Mouse (Mus musculus): ENCODE measurements around the gene Tmppe. TPM values are rescaled to one million over a fixed set of nuclear protein-coding genes. Genes with fewer than 3 reads are reported as not detected.
"Not testable (repeated sequence)": the region's sequence is repeated elsewhere in the genome, so short reads cannot be mapped to it uniquely, and the experiment has no call there.

The Tmppe gene
- total RNA-seq (2021) = 1 to 10 TPM; 3.9 to 4.4 TPM
- long read RNA-seq, experiment 1, partial matches to known transcripts = 0 of 1 reads
- long read RNA-seq, experiment 1, other reads (novel, unspliced or antisense) = 1 of 1 reads
- long read RNA-seq, experiment 2, partial matches to known transcripts = 0 of 5 reads
- long read RNA-seq, experiment 2, other reads (novel, unspliced or antisense) = 4 of 5 reads

GRCm38 (mm10) chr9:114400949-114401684 lies at the start of gene Tmppe, which contains the start of gene Glb1:
Gene Tmppe (plus strand): TSS chr9:114401105.
Gene Glb1 (plus strand): TSS chr9:114401076.
- DNase-seq (ENCODE audit: low spot score in 2 of 2) = peak; percentile 70 to 85

GRCm38 (mm10) chr9:114367783-114368470 lies 33.0 kb upstream of the Tmppe start:
- DNase-seq (ENCODE audit: low spot score in 2 of 2) = peak; percentile 62 to 76

- no peak for DNase-seq (ENCODE audit: low spot score in 2 of 2)
These were observed 32.4 kb upstream of the Tmppe start for GRCm38 (mm10) chr9:114368471-114368858.

DNA sequence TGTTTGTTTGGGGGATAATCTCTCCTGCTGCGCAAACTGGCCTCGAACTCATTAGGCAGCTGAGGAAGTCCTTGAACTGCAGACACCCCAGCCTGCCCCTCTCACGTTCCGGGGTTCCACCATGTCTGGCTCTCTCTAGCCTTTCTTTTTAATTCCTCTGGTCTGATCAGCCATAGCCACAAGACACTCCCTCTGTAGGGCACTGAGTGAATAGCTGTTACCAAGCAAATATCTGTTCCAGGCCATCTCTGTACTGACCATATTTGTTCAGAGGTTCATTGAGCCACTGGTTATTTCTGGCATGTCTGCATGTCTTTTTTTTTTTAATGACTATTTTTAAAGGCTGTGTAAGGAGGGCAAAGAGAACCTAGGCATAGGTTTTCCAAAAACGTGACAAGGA lies 31.5 kb upstream of the Tmppe start:
- DNase-seq (ENCODE audit: low spot score in 2 of 2) = not testable (repeated sequence)

- DNase-seq (ENCODE audit: low spot score in 2 of 2) = not testable (repeated sequence)
These were observed 29.2 kb upstream of the Tmppe start for GRCm38 (mm10) chr9:114371717-114372116.

DNA sequence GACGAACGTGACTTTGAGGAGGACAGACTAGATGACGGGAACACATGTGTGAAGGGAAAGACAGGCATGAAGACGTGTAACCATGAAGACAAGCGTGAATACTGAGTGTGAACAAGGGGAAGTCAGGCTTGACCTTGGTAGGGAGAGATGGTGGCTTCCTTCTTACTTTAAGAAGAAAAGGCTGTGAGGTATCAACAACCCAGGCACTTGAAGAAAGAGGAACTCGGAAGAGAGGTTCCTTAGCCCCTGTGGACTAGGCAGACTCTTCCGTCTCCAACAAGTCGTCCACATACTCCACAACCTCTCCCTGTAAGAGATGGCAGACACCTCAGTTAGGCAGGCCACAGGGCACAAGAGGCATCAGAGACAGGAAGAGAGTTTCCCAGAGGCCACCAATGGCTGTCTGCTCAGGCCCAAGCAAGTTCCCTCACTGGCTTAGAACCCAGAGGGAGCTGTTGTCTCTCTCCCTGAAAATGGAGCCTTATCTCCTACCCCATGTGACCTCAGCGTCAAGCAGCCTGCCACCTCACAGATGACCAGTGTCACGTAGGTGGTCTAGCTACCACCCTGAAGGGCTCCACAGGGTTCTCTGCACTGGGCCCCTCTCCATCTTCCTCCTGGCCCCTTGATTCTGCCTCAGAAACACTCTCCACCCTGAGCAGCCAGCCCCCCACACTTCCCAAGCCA lies 25.5 kb upstream of the Tmppe start:
- no peak for DNase-seq (ENCODE audit: low spot score in 2 of 2)

DNA sequence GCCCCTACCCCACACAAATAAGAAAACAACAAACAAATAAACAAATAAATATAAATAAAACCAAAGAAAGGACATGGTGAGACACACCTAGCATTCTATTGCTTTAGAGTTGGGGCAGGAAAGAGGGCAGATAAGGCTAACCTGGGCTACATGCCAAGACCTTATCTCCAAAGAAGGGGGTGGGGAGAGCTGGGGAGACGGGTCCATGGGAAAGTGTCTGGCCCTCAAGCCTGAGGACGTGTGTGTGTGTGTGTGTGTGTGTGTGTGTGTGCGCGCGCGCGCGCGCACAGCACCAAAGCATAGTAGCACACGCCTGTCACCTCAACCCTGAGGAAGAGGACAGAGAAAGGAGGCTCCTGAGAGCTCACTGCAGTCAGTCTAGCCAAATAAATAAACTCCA lies 23.7 kb upstream of the Tmppe start:
- no peak for DNase-seq (ENCODE audit: low spot score in 2 of 2)

- no peak for DNase-seq (ENCODE audit: low spot score in 2 of 2)
These were observed 21.0 kb upstream of the Tmppe start for GRCm38 (mm10) chr9:114379871-114380270.

- no peak for DNase-seq (ENCODE audit: low spot score in 2 of 2)
These were observed 19.8 kb upstream of the Tmppe start for GRCm38 (mm10) chr9:114380881-114381733.

DNA sequence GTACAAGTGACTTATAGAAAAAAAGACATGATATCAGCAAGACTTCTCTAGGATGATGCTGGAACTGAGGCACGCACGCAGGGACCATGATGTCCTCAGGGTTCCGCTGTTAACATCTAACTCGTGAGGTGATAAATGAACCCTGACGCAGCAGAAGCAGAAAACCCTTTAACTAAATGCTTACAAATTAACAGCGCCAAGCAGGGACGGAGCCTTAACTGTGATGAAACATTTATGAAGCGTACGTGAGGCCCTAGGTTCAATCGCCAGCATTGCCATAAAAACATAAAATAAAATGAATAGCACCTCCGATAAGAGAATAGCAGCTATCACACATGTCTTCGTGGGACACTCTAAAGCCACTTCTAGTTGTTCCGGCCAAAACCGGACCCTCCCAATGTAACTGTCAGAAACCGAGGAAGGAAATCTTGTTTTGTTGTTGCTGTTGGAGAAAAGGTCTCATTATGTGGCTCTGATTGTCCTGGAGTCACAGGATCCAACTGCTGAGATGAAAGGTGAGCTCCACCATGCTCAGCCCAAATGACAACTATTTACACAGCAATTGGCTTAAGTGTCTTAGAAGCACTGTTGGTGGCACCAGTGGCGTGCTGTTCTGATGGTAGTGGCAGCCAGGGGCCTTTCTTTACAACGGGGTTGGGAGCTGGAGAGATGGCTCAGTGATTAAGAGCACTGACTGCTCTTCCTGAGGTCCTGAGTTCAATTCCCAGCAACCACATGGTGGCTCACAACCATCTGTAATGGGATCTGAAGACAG lies 17.8 kb upstream of the Tmppe start:
- no peak for DNase-seq (ENCODE audit: low spot score in 2 of 2)

DNA sequence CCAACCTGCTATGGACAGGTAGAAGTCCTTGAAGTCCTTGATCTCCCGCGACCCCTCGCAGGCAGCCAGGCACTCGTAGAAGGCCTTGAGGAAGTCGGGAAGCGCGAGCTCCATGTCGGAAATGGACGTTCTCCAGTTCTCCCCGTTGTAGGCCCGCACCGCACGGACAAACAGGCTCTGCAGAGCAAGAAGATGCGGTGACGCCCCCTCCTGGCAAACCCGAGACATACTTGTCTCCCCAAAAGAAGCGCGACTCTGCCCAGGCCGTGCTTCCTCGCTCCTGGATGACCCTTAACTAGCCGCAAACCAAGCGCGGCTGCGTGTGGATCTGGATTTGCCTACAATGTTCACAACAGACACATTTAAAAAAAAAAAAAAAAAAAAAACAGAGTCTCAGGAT lies 16.2 kb upstream of the Tmppe start:
- DNase-seq (ENCODE audit: low spot score in 2 of 2) = no peak

DNA sequence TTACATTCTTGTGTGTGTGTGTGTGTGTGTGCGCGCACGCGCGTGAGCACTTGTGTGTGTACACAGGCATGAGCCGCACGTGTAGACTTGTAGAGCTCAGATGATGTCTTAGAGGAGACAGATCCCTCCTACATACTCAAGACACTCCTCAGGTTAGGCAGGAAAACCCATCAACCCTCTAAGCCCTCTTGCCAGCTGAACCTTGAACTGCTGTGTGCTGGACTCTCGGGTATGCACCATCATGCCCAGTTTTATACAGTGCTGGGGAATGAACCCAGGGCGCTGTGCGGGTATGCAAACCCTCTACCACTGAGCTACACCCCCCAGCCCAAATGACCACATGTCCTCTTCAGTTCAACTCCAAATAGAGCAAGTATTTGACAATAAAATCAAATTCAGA lies 15.7 kb upstream of the Tmppe start:
- DNase-seq (ENCODE audit: low spot score in 2 of 2) = no peak

DNA sequence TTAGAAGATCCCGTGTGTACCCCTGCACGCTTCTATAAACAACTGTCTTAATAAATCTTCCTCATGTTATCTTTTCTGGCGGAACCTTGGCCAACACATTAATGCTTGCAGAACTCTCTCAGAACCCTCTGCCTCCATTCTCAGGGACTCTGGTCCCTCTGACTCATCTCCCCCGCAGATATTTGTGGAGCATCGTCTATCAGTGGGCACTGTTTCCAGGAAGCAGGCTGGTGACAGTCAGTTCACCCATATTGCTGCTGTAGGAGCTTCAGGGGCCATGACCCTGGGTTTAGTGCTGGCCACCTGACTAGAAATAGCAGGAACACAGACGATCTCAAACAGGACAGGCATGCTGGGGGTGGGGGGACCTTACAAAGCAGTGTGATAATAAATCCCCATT lies 13.8 kb upstream of the Tmppe start:
- DNase-seq (ENCODE audit: low spot score in 2 of 2) = no peak

- DNase-seq (ENCODE audit: low spot score in 2 of 2) = no peak
These were observed 12.6 kb upstream of the Tmppe start for GRCm38 (mm10) chr9:114388288-114388687.

GRCm38 (mm10) chr9:114388701-114389370 lies 12.1 kb upstream of the Tmppe start:
- DNase-seq (ENCODE audit: low spot score in 2 of 2) = no peak

GRCm38 (mm10) chr9:114389371-114389904 lies 11.5 kb upstream of the Tmppe start:
- DNase-seq (ENCODE audit: low spot score in 2 of 2) = no peak

GRCm38 (mm10) chr9:114389905-114390748 lies 10.8 kb upstream of the Tmppe start, which contains the start of gene Crtap:
Gene Crtap (minus strand): TSS chr9:114390675.
- peak; percentile 51 to 71 for DNase-seq (ENCODE audit: low spot score in 2 of 2)

- no peak for DNase-seq (ENCODE audit: low spot score in 2 of 2)
These were observed 10.2 kb upstream of the Tmppe start for GRCm38 (mm10) chr9:114390749-114391075.
